Mouse (Mus musculus): ENCODE measurements around the gene Tnr. TPM values are rescaled to one million over a fixed set of nuclear protein-coding genes. Genes with fewer than 3 reads are reported as not detected.

Gene Tnr
- total RNA-seq, 2 experiments from 2014 or later, result 158 to 175 TPM

DNA sequence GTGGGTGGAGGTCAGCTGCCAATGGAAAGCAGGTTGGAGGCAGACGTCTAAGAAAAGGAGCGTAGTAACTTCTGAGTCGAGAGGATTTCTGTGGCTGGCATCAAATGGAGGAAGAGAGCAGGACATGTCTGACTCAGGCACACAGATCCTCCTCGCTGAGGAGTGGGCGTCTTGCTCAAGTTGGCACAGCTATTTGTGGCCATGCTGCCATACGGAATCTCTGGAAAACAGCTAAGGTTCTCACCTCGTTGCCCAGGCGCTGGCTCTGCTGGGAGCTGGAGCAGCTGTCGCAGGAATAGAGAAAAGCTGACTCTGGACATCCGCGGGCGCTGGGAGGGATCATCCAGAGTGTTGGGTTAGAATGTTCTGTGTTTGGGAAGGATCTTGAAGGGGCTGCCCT lies 250.1 kb downstream of the Tnr start:
- no peak for DNase-seq (ENCODE audit: extremely low spot score in 1 of 2, low spot score in 1 of 2)

DNA sequence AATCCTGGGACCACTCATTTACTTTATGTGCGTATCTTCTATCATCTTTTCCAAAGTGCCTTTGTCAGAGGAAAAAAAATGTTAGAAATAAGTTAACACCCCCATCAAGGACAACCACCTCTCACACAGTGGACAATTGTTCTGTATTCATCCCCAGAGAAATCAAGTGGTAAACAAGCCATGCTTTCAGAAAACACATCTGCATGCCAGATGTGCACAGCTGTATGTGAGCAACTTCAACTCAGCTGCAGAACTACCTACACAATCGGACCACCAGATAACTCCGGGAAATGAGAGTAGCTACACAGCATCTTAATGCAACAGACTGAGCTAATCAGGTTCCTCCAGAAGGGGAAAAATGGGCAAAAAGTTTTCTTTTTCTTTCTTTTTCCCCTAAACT lies 251.6 kb downstream of the Tnr start:
- DNase-seq (ENCODE audit: extremely low spot score in 1 of 2, low spot score in 1 of 2), result no peak

- no peak for DNase-seq (ENCODE audit: extremely low spot score in 1 of 2, low spot score in 1 of 2)
These were observed 253.5 kb downstream of the Tnr start for GRCm38 (mm10) chr1:159777107-159777506.

GRCm38 (mm10) chr1:159779424-159779823 lies 255.9 kb downstream of the Tnr start:
- DNase-seq (ENCODE audit: extremely low spot score in 1 of 2, low spot score in 1 of 2), result no peak

DNA sequence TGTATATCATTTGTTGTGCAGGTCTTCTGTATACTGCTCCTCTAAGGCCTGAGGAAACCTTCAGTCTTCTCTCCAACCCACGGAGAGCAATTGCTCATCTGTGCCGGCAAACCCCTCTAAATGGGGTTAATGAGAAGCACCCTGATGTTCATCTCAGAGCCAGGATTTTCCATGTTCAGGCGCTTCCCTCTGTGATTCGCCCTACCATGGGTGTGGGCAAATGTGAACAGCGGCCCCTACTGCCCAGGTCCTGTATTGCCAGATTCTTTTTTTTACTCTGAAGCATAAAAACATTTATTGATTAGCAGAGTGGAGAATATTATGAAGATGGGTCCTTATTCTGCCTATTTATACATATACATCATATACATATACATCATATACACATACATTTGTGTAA lies 260.3 kb downstream of the Tnr start:
- DNase-seq (ENCODE audit: extremely low spot score in 1 of 2, low spot score in 1 of 2), result peak; percentile 40 to 74

GRCm38 (mm10) chr1:159788312-159788711 lies 264.7 kb downstream of the Tnr start:
- no peak for DNase-seq (ENCODE audit: extremely low spot score in 1 of 2, low spot score in 1 of 2)

DNA sequence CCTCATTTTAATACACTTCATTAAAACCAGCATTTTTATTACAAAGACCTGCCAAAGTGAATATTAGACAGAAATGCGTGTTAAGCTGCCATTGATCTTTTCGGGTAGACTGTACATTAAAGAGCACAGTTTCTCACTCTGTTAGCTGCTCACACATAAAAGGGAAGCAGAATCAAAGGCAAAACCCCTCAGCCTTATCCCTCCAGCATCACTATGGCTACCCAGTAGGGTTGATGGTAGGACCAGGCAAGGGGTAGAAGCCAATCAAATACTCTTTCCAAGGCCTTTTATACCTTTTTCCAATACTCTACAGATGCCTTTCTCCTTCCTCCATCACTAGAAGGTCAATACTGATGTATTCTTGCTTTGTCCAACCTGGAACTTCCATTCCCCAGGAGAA lies 269.0 kb downstream of the Tnr start:
- DNase-seq (ENCODE audit: extremely low spot score in 1 of 2, low spot score in 1 of 2), result no peak

DNA sequence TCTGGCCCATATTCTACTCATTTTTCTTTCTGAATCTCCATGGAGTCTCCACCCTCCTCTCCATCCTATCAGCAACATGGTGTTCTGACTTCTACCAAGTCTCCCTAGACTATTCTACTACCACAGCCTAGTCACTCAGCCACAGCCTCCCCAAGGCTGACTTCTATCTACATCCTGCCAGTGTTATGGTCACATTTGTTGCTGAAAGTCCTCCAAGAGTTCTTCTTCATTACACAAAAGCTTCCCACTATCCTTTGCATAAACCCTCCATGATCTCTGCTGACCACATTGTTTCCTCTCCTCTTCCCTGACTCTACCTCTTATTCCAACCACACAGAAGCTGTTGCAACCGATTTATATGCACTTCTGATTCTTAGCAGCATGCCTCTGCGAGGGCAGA lies 272.5 kb downstream of the Tnr start:
- no peak for DNase-seq (ENCODE audit: extremely low spot score in 1 of 2, low spot score in 1 of 2)

DNA sequence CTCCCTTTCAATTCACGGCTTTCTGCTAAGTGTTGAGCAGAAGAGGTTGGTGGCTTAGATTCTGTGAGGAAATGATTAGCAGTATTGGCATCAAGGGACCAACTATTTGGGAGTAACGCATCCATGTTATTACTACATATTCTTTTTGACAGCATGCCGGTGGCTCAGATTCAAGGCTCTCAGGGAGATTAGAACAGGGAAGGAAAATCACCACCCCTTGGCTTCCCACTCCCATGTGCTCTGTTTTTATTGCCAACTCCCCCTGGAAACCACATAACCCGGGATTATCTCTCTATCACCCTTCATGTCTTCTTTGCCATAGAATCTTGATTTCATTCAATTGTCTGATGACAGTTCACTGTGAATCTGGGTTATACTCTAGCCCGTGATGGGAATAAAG lies 276.8 kb downstream of the Tnr start:
- no peak for DNase-seq (ENCODE audit: extremely low spot score in 1 of 2, low spot score in 1 of 2)

GRCm38 (mm10) chr1:159801753-159802152 lies 278.2 kb downstream of the Tnr start:
- no peak for DNase-seq (ENCODE audit: extremely low spot score in 1 of 2, low spot score in 1 of 2)

GRCm38 (mm10) chr1:159803711-159804110 lies 280.1 kb downstream of the Tnr start:
- DNase-seq (ENCODE audit: extremely low spot score in 1 of 2, low spot score in 1 of 2), result no peak

- DNase-seq (ENCODE audit: extremely low spot score in 1 of 2, low spot score in 1 of 2), result no peak
These were observed 285.9 kb downstream of the Tnr start for GRCm38 (mm10) chr1:159809493-159809892.

DNA sequence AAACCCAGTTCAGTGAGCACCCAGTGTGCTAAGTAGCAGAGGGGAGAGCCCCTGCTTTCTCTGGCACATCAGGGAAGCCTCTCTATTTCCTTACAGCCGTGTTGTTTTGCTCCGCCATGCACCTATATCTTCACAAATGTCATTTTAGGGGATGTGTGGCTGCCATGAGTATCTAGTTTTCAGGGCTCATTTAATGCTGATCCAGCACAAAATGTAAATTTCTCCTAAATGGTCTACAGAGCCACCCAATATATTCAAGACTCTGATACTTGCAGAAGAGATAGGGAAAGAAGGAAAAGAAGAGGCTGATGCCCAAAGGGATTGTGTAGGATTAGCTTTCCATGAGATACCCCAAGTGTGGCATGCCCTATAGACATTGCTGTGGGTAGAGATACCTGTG lies 288.2 kb downstream of the Tnr start:
- DNase-seq (ENCODE audit: extremely low spot score in 1 of 2, low spot score in 1 of 2), result no peak

DNA sequence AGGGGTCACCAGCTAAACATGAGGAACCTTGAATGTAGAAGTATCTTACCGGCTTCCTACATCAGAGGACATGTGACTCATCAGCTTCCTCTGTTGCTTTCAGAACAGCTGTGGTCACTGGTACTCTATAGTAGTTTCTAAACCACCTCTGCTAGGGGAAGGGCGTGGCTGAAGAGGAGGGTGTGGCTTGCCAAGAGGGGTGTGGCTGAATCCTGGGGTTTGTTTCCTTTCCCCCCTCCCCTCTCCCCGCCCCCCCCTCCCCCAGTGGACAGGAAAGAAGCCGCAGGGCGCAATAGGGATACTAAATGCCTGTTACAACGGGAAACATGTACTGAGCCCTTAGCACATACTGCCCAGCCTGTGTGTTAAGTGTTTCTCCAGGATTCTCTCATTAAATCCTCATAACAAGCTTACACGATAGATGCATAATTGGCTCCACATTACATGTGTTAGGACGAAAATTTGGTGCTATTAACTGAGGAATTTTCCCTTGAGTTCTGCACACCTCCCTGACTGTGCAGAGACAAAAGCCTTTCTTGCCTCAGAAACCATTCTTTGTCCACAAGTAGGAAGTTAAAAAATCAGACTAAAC lies 289.3 kb downstream of the Tnr start:
- no peak for DNase-seq (ENCODE audit: extremely low spot score in 1 of 2, low spot score in 1 of 2)

GRCm38 (mm10) chr1:159814348-159814747 lies 290.8 kb downstream of the Tnr start:
- DNase-seq (ENCODE audit: extremely low spot score in 1 of 2, low spot score in 1 of 2), result no peak

DNA sequence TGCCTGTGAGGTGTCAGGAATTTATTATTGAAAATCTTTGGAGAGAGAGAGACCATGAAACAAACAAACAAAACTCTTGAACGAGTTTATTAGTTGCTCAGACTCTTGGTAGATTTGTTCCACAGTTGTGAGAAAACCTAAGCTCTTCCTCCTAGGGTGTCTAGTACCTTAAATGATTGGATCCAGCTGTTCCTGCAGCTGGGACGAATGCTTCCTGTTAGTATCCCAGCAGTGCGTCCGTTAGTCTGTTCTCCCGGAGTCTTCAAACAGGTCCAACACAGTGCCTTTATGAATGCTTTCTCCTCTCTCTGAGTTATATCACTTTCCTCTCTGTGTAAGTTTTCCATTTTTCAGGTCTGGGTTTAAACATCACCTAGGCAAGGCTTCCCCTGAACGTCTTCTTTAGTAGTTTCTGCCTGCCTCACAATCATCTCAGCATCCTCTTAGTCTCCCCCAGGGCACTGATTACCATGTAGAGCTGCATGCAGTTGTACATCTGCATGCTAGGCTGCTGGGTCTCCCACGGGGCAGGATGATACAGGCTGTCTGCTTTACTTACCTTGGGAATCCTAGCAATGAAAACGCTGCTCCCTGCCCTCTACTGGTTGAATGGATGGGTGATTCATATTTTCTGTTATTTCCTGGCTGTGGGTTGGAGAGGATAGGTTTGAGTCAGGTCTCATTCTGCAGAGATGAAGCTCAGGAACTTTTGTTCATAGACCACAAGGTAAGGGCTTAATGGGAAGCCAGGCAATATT lies 293.2 kb downstream of the Tnr start:
- no peak for DNase-seq (ENCODE audit: extremely low spot score in 1 of 2, low spot score in 1 of 2)

GRCm38 (mm10) chr1:159819511-159819910 lies 295.9 kb downstream of the Tnr start:
- peak in 1 of 2 experiments; percentile 18 for DNase-seq (ENCODE audit: extremely low spot score in 1 of 2, low spot score in 1 of 2)

DNA sequence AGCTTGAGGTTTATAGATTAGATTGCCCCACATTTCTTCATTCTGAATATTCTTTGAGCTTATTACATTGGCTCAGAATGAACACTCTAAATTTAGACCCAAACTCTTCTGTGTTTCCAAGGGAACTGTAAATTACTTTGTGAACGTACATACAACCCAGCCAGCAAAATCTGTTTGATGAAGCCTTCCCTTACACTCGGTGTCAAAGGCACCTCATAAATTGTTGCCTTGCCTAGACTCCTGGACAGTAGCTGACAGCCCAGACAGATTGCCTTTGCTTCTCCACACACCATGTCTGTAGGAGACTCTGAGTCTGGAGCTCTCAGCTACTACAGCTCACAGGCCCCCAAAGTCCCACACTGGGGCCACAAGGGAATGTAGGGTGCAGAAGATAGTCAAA lies 298.8 kb downstream of the Tnr start:
- peak in 1 of 2 experiments; percentile 20 for DNase-seq (ENCODE audit: extremely low spot score in 1 of 2, low spot score in 1 of 2)

DNA sequence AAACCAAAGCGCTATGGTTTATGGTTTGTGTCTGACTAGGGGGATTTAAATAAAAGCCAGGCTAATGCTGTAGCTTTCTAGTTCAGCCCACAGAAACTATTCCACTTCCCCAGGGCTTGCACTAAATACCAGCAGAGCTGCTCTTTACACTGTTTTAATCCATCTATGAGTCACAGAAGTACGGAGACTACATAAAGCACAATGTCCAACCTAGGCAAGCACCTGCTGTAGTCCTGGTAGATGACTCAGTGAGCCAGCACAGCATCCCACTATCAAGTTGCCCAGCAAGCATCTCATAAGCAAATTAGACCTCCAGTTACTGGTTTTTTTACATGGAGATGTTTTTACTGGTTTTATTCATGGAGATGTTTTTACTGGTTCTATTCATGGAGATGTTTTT lies 305.0 kb downstream of the Tnr start:
- DNase-seq (ENCODE audit: extremely low spot score in 1 of 2, low spot score in 1 of 2), result no peak

- DNase-seq (ENCODE audit: extremely low spot score in 1 of 2, low spot score in 1 of 2), result no peak
These were observed 309.6 kb downstream of the Tnr start for GRCm38 (mm10) chr1:159833165-159833564.

GRCm38 (mm10) chr1:159833646-159834338 lies 310.2 kb downstream of the Tnr start:
- DNase-seq (ENCODE audit: extremely low spot score in 1 of 2, low spot score in 1 of 2), result no peak

GRCm38 (mm10) chr1:159835126-159835525 lies 311.6 kb downstream of the Tnr start:
- DNase-seq (ENCODE audit: extremely low spot score in 1 of 2, low spot score in 1 of 2), result no peak
